Mouse (Mus musculus): Measurements from ENCODE around the gene Etfbkmt. TPM values are rescaled to one million over a fixed set of nuclear protein-coding genes. Genes with fewer than 3 reads are reported as not detected.

The Etfbkmt gene
- polyA plus RNA-seq, 1 experiment from 2014 or later, result 7.6 TPM

- no peak for ATAC-seq (ENCODE audit: low FRiP score)
- 66% methylated on average over 6 of the region's 6 CpGs for WGBS
- no peaks in the 10 kb centered on the region for H3K27me3 ChIP-seq (replicated peaks)
- no peaks in the 10 kb centered on the region for H3K9me3 ChIP-seq (replicated peaks)
- no peak overlapping the region for H3K4me3 ChIP-seq (replicated peaks)
- no peak overlapping the region for H3K27ac ChIP-seq (replicated peaks)
- H3K9ac ChIP-seq (replicated peaks), result no peak overlapping the region
- no peak overlapping the region for H3K4me2 ChIP-seq
- H3K36me3 ChIP-seq, result no peaks in the 10 kb centered on the region
- 0 out of 2 replicates have a peak, but pooled peaks cover 2% of the 10 kb centered on the region for H3K4me1 ChIP-seq
These were observed 4.0 kb upstream of the Etfbkmt start for GRCm38 (mm10) chr6:149135631-149136030.

- Histone ChIP-seq H3K36me3 (no peaks in the 10 kb centered on the region), H3K9ac (replicated peaks) (no peak overlapping the region), H3K27me3 (replicated peaks) (no peaks in the 10 kb centered on the region), H3K9me3 (replicated peaks) (no peaks in the 10 kb centered on the region), H3K4me3 (replicated peaks) (no peak overlapping the region), H3K27ac (replicated peaks) (no peak overlapping the region), H3K4me1 (peaks cover 11% of the 10 kb centered on the region), H3K4me2 (no peak overlapping the region)
- whole genome bisulfite sequencing, result 51% methylated on average over 2 of the region's 2 CpGs
- no peak for ATAC-seq (ENCODE audit: low FRiP score)
These were observed 1.7 kb upstream of the Etfbkmt start for GRCm38 (mm10) chr6:149137936-149138335.

GRCm38 (mm10) chr6:149139011-149139410 is 638 bp upstream of the Etfbkmt start:
- no peak overlapping the region for H3K9ac ChIP-seq (replicated peaks)
- H3K27ac ChIP-seq (replicated peaks), result no peak overlapping the region
- no peak overlapping the region for H3K4me3 ChIP-seq (replicated peaks)
- H3K36me3 ChIP-seq, result no peaks in the 10 kb centered on the region
- H3K4me2 ChIP-seq, result no peak overlapping the region
- 91% methylated on average over 3 of the region's 3 CpGs for WGBS
- peaks cover 11% of the 10 kb centered on the region for H3K4me1 ChIP-seq
- H3K27me3 ChIP-seq (replicated peaks), result no peaks in the 10 kb centered on the region
- no peaks in the 10 kb centered on the region for H3K9me3 ChIP-seq (replicated peaks)
- ATAC-seq (ENCODE audit: low FRiP score), result no peak

- Histone ChIP-seq H3K4me3 (replicated peaks) (peak overlapping the region; percentile 52), H3K27me3 (replicated peaks) (no peaks in the 10 kb centered on the region), H3K27ac (replicated peaks) (no peak overlapping the region), H3K4me1 (peaks cover 8% of the 10 kb centered on the region), H3K4me2 (peak overlapping the region; percentile 60), H3K9me3 (replicated peaks) (no peaks in the 10 kb centered on the region), H3K9ac (replicated peaks) (peak overlapping the region; percentile 23), H3K36me3 (0 out of 2 replicates have a peak, but pooled peaks cover 2% of the 10 kb centered on the region)
- 7% methylated on average over 36 of the region's 36 CpGs for WGBS
- ATAC-seq (ENCODE audit: low FRiP score), result peak; percentile 92
These were observed 1.9 kb downstream of the Etfbkmt start for GRCm38 (mm10) chr6:149141393-149142173.

- Histone ChIP-seq H3K4me3 (replicated peaks) (no peak overlapping the region), H3K9ac (replicated peaks) (no peak overlapping the region), H3K27me3 (replicated peaks) (no peaks in the 10 kb centered on the region), H3K4me1 (peaks cover 8% of the 10 kb centered on the region), H3K9me3 (replicated peaks) (no peaks in the 10 kb centered on the region), H3K4me2 (no peak overlapping the region), H3K27ac (replicated peaks) (no peak overlapping the region), H3K36me3 (0 out of 2 replicates have a peak, but pooled peaks cover 2% of the 10 kb centered on the region)
- 93% methylated on average over 1 of the region's 1 CpGs for WGBS
- no peak for ATAC-seq (ENCODE audit: low FRiP score)
These were observed 5.5 kb downstream of the Etfbkmt start for GRCm38 (mm10) chr6:149145143-149145542.

GRCm38 (mm10) chr6:149148436-149149229 is 9.0 kb downstream of the Etfbkmt start:
- no peaks in the 10 kb centered on the region for H3K4me1 ChIP-seq
- no peak overlapping the region for H3K4me3 ChIP-seq (replicated peaks)
- ATAC-seq (ENCODE audit: low FRiP score), result no peak
- H3K4me2 ChIP-seq, result no peak overlapping the region
- H3K9me3 ChIP-seq (replicated peaks), result no peaks in the 10 kb centered on the region
- 0 out of 2 replicates have a peak, but pooled peaks cover 8% of the 10 kb centered on the region for H3K36me3 ChIP-seq
- 71% methylated on average over 7 of the region's 7 CpGs for WGBS
- H3K9ac ChIP-seq (replicated peaks), result no peak overlapping the region
- H3K27ac ChIP-seq (replicated peaks), result no peak overlapping the region
- no peaks in the 10 kb centered on the region for H3K27me3 ChIP-seq (replicated peaks)

- H3K4me2 ChIP-seq, result no peak overlapping the region
- H3K27ac ChIP-seq (replicated peaks), result no peak overlapping the region
- no peaks in the 10 kb centered on the region for H3K9me3 ChIP-seq (replicated peaks)
- no peak for ATAC-seq (ENCODE audit: low FRiP score)
- no peaks in the 10 kb centered on the region for H3K27me3 ChIP-seq (replicated peaks)
- 96% methylated on average over 2 of the region's 2 CpGs for WGBS
- no peak overlapping the region for H3K4me3 ChIP-seq (replicated peaks)
- no peak overlapping the region for H3K9ac ChIP-seq (replicated peaks)
- H3K36me3 ChIP-seq, result peaks cover 14% of the 10 kb centered on the region
- H3K4me1 ChIP-seq, result 0 out of 2 replicates have a peak, but pooled peaks cover 3% of the 10 kb centered on the region
These were observed 12.5 kb downstream of the Etfbkmt start for GRCm38 (mm10) chr6:149152119-149152518.

- Histone ChIP-seq H3K27ac (replicated peaks) (no peak overlapping the region), H3K9me3 (replicated peaks) (no peaks in the 10 kb centered on the region), H3K4me3 (replicated peaks) (no peak overlapping the region), H3K36me3 (peaks cover 23% of the 10 kb centered on the region), H3K4me1 (0 out of 2 replicates have a peak, but pooled peaks cover 3% of the 10 kb centered on the region), H3K9ac (replicated peaks) (no peak overlapping the region), H3K27me3 (replicated peaks) (no peaks in the 10 kb centered on the region), H3K4me2 (no peak overlapping the region)
- WGBS, result 38% methylated on average over 6 of the region's 6 CpGs
- no peak for ATAC-seq (ENCODE audit: low FRiP score)
These were observed 13.9 kb downstream of the Etfbkmt start for GRCm38 (mm10) chr6:149153473-149154115.

- ATAC-seq (ENCODE audit: low FRiP score), result no peak
- Histone ChIP-seq H3K4me3 (replicated peaks) (no peak overlapping the region), H3K27ac (replicated peaks) (no peak overlapping the region), H3K36me3 (peaks cover 29% of the 10 kb centered on the region), H3K9me3 (replicated peaks) (no peaks in the 10 kb centered on the region), H3K27me3 (replicated peaks) (no peaks in the 10 kb centered on the region), H3K4me1 (0 out of 2 replicates have a peak, but pooled peaks cover 3% of the 10 kb centered on the region), H3K4me2 (no peak overlapping the region), H3K9ac (replicated peaks) (no peak overlapping the region)
- WGBS, result 19% methylated on average over 8 of the region's 8 CpGs
These were observed 14.7 kb downstream of the Etfbkmt start for GRCm38 (mm10) chr6:149154116-149155030.

GRCm38 (mm10) chr6:149155031-149155841 is 15.6 kb downstream of the Etfbkmt start:
- WGBS, result 69% methylated on average over 3 of the region's 3 CpGs
- Histone ChIP-seq H3K27me3 (replicated peaks) (no peaks in the 10 kb centered on the region), H3K4me1 (0 out of 2 replicates have a peak, but pooled peaks cover 3% of the 10 kb centered on the region), H3K4me2 (no peak overlapping the region), H3K9me3 (replicated peaks) (no peaks in the 10 kb centered on the region), H3K36me3 (peaks cover 36% of the 10 kb centered on the region), H3K4me3 (replicated peaks) (no peak overlapping the region), H3K9ac (replicated peaks) (no peak overlapping the region), H3K27ac (replicated peaks) (no peak overlapping the region)
- ATAC-seq (ENCODE audit: low FRiP score), result no peak

Measured in neural tube, embryonic 15.5 days (tissue).